Mouse (Mus musculus) cerebellum, adult 11-12 months (tissue): ENCODE data around the gene Klhl8.
A peak's percentile ranks its signal among the peaks of the same experiment; 100 is the strongest.
"Not testable (repeated sequence)": the region's sequence is repeated elsewhere in the genome, so short reads cannot be mapped to it uniquely, and the experiment has no call there.

Experiments
- DNase-seq: peaks from one replicate; pipeline ENCODE4 v3.0.0; 2022

The Klhl8 gene

GRCm38 (mm10) chr5:103910748-103911409 is at the start of gene Klhl8:
Gene Klhl8, minus strand, starts transcription at chr5:103911259.
- peak; percentile 90 for DNase-seq

- peak; percentile 40 for DNase-seq
Observed at GRCm38 (mm10) chr5:103954638-103955037, 43.6 kb upstream of the Klhl8 start.

- DNase-seq = peak; percentile 25
Observed at GRCm38 (mm10) chr5:103953135-103954083, 42.4 kb upstream of the Klhl8 start.

GRCm38 (mm10) chr5:103950138-103950537 is 39.1 kb upstream of the Klhl8 start:
- not testable (repeated sequence) for DNase-seq

- no peak for DNase-seq
Observed at GRCm38 (mm10) chr5:103943183-103943582, 32.1 kb upstream of the Klhl8 start.

- no peak for DNase-seq
Observed at GRCm38 (mm10) chr5:103939856-103940255, 28.8 kb upstream of the Klhl8 start.

GRCm38 (mm10) chr5:103939350-103939652 is 28.2 kb upstream of the Klhl8 start:
- no peak for DNase-seq

- DNase-seq = peak; percentile 34
Observed at GRCm38 (mm10) chr5:103938547-103939349, 27.7 kb upstream of the Klhl8 start.

GRCm38 (mm10) chr5:103936906-103937589 is 26.0 kb upstream of the Klhl8 start:
- DNase-seq = no peak

GRCm38 (mm10) chr5:103931924-103932323 is 20.9 kb upstream of the Klhl8 start:
- not testable (repeated sequence) for DNase-seq

GRCm38 (mm10) chr5:103930511-103930910 is 19.5 kb upstream of the Klhl8 start:
- DNase-seq = no peak

- DNase-seq = no peak
Observed at GRCm38 (mm10) chr5:103928196-103928550, 17.1 kb upstream of the Klhl8 start.

- peak; percentile 65 for DNase-seq
Observed at GRCm38 (mm10) chr5:103927429-103928195, 16.6 kb upstream of the Klhl8 start.

GRCm38 (mm10) chr5:103926398-103926797 is 15.3 kb upstream of the Klhl8 start:
- no peak for DNase-seq

GRCm38 (mm10) chr5:103923755-103924154 is 12.7 kb upstream of the Klhl8 start:
- DNase-seq = no peak

GRCm38 (mm10) chr5:103923101-103923500 is 12.0 kb upstream of the Klhl8 start:
- no peak for DNase-seq

GRCm38 (mm10) chr5:103922436-103922835 is 11.4 kb upstream of the Klhl8 start:
- no peak for DNase-seq

- no peak for DNase-seq
Observed at GRCm38 (mm10) chr5:103919497-103919896, 8.4 kb upstream of the Klhl8 start.

GRCm38 (mm10) chr5:103918233-103918632 is 7.2 kb upstream of the Klhl8 start:
- no peak for DNase-seq

- DNase-seq = no peak
Observed at GRCm38 (mm10) chr5:103917357-103917895, 6.4 kb upstream of the Klhl8 start.

- no peak for DNase-seq
Observed at GRCm38 (mm10) chr5:103916595-103917356, 5.7 kb upstream of the Klhl8 start.
